Mouse (Mus musculus) kidney, postnatal 4 days (tissue): ENCODE data around the gene Ak1.

ENCODE experiments used
- DNase-seq, 2 experiments: peaks; one replicate each; pipeline ENCODE4 v3.0.0; 2021; ENCODE audit warnings: mixed read lengths in 2 of 2

Ak1 gene

DNA sequence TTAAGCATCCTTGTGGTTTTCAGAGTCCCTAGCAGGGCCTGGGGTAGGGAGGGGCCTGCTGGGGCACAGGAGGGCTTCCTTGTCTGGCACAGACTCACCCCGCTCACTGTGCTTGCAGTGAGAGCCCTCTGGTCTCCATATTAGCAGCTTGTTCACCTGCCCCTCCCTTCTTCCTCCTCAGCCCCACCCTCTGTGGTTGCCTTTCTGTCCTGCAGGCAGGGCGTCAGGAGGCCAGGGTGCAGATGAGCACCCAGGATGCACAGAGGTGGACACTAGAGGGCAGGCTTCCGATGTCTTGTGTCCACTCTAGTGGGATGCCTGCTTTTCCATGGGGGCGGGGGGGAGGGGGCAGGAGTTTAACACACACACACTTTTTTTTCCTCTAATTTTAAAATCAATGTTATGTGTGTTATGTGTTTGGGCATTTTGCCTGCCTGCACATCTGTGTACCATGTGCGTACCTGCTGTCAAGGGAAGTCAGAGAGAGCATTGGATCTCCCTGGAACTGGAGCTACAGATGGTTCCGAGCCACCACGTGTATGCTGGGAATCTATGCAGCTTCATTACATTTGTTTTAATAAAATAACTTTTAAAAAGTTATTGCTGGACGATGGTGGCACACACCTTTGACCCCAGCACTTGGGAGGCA lies 20.0 kb upstream of the Ak1 start:
- peak; percentile 65 to 72 for DNase-seq

DNA sequence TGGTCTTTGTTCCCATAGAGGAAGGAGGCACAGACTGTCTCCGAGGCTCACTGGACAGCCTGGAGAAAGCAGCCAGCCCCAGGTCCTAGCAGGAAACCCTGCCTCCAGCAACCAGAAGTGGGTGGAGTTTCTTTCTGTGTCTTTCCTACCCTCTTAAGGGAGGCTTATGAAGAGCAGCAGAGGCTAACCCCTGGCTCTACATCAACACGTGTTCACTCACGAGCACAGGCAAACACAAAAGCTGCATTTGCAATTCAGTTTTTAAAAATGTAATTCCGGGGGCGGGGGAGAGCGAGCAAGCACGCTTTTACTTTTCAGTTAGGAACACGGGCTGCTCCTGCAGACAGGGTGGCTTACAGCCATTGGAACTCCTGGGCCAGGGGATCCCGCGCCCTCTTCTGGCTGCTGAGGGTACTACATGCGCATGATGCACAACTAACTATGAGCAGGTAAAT lies 18.9 kb upstream of the Ak1 start:
- peak; percentile 95 to 96 for DNase-seq

DNA sequence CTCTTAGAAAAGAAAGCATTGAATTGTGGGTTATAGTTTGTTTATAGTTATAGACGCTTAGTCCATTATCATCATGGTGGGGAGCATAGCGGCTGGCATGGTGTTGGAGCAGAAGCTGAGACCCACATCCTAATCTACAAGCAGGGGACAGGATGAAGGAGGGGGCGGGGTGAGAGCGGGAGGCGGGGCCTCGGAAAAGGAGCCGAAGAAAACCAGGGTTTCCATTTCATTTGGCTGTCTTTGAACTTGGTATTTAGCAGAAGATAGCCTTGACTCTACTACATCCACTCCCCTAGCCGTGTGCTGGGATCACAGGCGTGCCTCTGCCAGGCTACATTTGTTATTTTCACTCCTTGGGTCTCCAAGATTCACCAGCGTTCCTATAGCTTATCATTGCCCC lies 16.9 kb upstream of the Ak1 start:
- DNase-seq = no peak

DNA sequence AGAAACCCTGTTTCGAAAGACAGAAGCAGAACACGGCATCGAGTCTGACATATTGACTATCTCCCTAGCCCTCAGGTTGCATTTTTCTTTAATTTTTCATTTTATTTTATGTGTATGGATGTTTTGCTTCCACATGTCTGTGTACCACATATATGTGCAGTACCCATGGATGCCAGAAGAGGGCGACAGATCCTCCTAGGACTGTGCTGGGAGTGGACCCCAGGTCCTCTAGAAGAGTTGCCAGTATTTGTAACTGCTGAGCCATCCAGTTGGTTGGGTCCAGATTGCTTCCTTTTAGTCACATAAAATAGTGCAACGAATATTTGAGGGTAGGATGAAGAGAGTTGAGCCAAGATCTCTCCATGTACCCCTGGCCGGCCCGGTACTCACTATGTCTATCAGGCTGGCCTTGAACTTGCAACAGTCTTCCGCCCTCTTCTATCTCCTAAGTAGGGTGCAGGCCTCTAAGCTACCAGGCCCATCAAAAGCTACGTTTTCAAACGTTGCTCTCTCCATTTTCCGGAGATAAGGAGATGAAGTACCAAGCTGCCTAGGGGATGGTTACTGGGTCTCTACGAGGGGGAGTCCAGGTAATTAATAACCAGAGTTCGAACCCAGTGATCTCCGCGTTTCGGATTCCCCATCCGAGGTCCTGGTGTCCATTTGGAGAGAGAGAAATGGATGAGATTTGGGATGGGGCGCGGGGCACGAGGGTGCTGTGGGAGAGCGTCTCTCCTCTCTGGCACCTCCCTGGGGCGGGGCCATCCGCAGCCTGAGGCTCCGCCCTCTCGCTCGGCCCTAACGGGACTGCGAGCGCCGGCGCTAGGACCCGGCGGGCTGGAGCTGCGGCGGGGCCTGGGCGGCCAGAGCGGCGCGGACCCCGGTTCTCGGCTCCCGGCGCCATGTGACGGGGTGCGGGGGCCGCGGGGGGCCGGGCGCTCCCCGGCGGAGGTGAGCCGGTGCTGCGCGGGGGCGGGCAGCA lies 15.1 kb upstream of the Ak1 start:
- peak; percentile 91 to 94 for DNase-seq

DNA sequence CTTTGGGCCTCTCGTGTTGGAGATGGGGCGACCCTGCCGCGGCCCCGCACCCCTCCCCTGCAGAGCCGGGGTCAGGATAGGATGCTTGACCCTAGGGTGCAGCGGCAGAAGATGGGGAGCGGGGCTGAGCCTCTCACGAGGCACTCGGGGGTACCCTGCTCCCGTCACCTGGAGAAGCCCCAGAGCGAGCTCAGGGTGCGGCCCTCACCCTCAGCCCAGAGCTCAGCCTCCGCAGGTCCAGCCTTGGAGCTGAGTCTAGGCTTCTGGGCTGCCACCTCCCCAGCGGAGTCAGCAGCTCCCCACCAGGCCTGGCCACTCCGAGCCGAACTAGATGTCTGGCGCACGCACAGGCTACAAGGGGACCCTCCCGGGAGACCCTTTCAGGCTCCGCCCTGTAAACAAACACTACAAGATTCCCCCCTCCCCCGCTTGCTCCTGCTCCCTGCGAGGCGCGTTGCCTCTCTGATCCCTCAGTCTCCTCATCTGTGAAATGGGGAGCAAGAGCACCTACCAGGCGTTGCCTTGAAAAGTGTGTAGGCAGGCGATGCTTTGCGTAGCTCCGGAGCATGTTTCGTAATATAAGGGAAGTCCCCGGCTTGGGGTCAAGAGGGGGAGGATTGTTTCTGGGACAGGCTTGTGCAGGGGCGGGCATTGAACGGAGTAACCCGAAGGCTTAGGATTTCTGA lies 14.2 kb upstream of the Ak1 start:
- DNase-seq = peak; percentile 63 to 72

DNA sequence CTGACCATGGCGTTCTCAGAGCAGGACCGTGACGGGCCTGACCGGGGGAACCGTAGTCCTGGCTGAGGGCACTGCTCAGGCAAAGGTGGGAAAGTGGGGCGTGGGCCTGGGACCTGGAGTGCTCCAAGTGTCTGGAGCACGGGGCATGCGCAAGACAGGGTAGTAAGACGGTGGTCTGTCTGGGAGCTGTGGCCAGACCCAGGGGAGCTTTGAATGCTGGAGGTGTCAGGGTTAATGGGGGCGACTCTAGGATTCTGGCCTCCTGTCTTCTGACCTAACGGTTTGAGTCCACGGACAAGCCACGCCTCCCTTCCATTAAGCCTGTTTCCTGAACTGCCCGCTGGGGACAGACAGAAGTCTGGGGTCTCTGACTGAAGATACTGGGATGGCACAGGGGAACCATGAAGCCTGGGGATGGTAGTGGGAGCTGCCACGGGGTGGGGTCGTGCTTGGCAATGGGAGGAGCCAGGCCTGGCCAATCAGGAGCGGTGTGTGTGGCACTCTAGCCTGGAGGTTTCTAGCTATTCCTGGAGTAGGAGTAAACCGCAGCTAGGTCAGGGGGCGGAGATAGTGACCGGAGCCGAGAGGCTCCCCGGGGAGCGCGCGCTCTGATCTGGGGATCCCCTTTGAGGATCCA lies 13.3 kb upstream of the Ak1 start:
- DNase-seq = peak; percentile 71 to 80

DNA sequence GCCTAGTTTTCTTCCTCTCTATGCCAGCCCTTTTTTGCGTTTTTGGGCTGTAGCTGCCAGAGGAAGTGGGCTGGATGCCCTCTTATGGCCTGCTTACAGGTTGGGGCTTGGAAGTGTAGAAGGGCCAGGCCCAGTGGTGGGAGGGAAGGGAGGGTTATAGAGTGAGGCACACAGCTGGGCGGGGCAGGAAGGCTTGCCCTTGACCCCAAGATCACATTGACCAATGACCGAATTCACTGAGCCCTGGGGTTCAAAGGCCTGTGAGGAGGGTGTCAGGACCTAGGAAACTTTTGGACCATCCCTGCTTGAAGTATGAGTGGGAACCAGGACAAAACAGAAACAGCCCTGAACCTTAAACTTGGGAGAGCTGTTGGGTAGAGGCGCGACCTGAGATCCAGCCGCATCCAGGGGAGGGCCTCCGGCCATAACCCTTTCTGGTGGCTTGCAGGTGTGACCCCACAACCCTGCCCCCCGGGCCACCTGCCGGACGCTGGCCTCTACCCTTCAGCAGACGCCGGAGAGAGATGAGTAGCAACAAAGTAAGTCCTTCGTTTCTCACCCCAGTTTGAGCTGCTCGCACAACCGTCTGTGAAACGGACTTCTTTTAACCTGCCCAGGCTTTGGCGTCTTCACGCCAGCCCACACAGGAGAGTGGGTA lies 12.7 kb upstream of the Ak1 start:
- no peak for DNase-seq

DNA sequence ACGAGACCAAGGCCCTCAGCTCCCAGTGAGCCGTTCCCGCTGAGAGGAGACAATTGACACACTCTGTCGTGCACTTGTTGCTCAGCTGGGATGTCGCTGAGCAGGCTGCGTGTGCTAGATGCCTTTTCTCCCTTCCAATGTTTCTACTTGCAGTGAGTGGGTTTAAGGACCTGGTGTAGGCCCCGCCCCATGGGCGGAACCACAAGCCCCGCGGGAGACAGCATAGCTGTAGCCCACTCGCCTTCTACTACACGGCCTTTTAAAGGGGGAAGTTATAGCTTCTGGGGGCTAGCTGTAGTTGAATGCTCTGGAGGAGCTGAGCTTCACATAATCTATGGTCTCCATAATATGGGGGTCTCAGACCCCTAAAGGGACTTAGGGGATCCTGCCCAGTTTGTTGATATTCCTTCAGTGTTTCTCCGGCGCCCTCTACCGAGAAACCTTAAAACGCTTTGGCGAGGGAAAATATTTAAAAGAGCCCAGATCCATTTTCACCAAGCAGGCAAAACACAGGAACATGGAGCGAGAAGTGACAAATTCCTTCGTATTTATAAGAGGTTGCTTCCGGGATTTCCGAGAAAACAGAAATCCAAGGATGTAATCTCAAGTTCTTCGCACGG lies 10.8 kb upstream of the Ak1 start:
- DNase-seq = peak; percentile 72 to 82

DNA sequence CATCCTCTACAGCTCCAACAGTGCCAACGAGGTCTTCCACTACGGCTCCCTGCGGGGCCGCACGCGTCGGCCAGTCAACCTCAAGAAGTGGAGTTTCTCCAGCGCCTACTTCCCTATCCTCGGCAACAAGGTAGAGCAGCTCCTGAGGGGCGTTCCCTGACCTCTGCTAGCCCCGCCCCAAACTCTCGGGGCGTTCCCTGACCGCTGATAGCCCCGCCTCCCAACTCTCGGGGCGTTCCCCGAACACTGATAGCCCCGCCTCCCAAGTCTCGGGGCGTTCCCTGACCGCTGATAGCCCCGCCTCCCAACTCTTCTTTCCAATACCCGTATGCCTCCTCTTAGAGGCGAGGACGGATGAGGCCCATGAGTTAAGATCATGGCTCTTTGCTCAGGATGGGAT lies 9.3 kb upstream of the Ak1 start:
- DNase-seq = no peak

DNA sequence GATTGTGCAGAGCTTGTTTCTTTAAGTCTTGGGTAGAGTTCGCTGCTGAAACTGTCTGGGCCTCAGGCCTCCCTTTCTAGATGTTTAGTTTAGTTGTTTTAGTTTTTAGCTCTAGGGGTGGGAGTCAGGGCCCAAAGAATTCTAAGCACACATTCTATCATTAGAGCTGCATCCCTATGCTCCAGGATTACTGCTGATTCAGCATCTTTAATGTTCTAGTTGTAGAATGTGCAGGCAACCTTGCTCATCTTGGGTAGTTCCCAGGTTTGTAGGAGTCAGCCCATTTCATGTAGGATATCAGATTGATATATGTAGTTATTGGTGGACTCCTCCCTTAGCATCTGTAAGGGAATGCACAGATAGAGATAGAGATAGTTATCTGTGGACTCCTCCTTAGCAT lies 4.4 kb upstream of the Ak1 start:
- DNase-seq = no peak

DNA sequence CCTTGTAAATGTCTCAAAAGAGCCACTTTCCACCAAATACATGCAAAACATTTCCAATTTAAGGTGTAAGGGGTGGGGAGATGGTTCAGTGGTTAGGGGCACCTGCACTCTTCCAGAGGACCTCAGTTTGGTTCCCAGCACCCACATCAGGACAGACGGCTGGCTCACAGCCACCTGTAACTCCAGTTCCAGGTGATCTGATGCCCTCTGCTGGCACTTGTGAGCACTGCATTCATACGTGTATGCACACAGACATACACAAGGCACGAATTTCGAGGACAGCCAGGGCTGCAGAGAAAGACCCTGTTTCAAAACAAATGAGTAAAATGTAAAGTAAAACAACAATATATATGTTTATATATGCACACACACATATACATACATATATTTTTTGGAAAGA lies 4.0 kb upstream of the Ak1 start:
- DNase-seq = peak in 1 of 2 experiments; percentile 56

DNA sequence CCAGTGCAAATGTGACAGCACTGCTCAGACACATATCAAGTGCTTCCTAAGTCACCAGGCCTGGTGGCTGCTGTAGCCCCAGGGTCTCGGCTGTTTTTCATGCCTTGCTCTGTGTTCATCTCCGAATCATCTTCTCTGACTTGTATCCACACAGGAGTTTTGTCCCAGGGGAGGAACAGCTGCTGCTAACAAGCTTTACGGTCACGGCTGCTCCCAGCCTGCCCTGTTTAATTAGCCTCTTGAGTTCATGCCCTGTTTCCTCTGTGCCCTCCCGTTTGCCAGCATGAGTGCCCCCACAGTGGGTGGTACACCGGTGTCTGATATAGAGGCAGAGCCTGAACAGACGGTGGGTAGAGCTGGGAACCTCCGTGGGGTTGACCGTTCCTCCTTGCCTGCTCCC lies 3.5 kb upstream of the Ak1 start:
- peak in 1 of 2 experiments; percentile 50 for DNase-seq

DNA sequence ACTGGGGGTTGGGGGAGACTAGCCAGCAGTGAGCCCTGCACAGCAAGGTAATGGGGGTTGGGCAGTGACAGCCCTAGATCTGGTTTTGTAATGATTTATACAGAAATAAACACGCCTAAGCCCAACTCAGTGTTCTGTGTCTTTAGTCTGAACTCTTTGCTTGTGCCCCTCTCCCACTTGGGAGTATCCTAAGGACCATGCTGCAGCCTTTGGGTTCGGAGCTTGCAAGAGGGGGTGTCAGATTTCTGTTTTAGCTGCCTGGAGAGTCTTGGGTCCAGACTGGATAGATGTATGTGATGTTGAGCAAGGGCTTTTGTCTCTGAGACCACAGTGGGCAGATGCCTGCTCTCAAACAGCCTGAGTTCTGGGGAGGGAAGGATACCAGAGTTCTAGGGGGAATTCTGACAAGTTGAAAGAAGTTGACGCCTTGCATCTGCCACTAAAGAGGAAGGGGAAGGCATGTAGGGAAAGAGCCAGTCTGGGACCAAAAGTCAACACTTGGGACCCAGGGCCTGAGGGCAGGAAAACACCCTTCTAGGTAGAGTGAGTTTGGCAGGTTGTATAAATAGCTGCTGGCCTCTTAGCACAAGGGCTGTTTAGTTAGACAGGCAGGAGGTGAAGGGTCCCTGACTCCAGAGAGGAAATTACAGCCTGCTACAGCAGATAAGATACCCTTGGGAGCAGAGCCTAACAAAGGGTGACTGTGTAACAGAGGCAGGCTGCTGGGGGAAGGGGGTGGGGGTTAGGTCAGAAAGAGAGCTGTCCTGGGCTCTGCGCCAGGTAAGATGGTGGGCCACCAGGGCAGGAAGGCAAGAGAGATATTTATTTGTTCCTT lies 659 bp upstream of the Ak1 start:
- DNase-seq = peak; percentile 77 to 86

DNA sequence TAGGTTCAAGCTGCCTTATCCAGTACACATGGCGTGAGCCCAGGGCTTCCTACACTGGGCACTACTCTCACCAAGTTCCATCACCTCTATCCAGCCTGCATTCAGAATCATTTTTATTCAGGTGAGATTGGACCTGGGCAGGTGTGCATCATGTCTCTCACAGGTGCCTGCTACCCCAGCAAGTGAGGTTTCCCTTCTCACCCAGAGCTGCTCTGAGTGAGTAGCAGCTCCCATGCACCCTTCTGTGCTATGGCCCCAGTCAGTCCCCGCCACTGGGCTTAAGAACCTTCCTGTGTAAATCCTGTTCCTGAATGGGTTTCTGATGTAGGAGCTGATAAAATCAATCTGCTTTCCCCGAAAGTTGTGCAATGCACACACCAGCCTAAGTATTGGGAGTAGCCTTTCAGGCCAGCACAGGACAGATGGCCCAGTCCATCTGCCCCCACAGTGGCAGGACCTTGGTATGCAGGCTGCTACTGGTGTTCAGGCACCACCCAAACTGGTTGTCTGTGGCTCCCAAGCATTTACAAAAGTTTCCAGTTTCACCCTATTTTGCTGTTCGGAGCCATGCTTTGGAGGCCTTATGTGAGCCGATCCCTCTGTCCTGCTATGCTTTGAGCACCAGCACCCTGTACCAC lies 2.7 kb downstream of the Ak1 start:
- DNase-seq = no peak

DNA sequence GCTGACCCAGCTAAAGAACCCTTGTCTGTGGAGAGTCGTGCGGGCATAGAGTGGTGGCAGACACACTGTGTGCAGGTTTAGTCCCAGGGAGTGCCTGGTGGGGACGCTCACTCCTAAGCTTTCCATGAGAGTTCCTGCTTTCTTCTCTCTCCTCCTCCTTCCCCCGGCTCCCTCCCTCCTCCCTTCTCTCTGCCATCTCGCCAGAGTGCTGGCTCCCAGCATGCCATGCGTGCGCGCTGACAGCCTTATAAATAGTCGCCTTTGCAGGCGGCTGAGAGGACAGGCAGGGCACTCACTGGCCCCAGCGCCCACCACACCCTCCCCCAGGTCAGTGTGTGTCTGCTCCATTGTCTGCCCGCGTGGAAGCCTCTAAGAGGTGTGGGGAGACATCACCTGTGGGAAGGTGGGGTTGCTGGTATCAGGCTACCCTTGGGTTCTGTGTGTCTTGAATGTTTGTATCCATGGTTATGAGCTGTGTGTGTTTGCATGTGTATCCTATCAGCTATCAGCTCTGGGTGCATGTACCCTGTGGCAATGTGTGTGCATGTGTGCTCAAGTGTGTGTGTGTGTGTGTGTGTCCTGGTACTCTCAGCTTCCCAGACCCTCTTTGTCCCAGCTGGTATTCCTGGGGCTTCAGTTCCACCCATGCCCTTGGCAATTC lies 3.8 kb downstream of the Ak1 start:
- DNase-seq = peak; percentile 79 to 87

DNA sequence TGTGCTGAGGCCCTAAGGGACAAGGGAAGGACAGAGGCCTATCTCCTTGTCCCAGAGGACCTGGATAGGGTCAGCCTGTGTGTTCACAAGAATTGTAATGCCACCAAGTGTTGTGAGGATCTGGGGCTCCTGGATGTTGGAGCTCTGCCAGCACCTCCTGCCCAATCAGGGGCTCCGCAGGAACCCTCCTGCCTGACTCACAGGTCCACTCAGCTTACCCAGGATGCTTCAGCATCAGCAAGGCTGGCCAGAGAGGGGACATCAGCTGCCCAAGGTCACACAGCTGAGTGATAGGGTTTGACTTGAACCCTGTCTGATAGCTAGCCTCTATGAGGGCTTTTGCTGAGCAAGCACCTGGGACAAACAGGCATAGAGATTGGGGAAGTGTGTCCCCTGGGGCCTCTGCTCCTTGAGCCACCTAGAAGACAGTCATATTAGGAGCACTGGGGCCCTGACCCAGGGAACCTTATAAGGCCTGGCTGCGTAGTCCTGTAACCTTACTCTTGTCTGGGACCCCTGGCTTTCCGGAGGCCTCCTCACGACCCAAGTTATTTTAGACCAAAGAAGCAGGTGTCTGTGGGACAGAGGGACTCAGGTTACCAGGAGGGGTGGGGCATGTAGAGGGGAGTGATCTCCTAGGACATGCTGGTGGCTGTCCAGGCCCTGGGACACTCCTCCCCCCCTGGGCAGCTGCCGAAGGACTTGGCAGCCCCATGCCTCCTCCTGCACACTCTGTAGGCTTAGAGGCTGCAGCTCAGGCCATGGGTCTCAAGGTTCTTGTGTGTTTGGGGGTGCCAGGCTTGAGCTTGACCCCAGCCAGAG lies 4.5 kb downstream of the Ak1 start:
- DNase-seq = peak in 1 of 2 experiments; percentile 55

DNA sequence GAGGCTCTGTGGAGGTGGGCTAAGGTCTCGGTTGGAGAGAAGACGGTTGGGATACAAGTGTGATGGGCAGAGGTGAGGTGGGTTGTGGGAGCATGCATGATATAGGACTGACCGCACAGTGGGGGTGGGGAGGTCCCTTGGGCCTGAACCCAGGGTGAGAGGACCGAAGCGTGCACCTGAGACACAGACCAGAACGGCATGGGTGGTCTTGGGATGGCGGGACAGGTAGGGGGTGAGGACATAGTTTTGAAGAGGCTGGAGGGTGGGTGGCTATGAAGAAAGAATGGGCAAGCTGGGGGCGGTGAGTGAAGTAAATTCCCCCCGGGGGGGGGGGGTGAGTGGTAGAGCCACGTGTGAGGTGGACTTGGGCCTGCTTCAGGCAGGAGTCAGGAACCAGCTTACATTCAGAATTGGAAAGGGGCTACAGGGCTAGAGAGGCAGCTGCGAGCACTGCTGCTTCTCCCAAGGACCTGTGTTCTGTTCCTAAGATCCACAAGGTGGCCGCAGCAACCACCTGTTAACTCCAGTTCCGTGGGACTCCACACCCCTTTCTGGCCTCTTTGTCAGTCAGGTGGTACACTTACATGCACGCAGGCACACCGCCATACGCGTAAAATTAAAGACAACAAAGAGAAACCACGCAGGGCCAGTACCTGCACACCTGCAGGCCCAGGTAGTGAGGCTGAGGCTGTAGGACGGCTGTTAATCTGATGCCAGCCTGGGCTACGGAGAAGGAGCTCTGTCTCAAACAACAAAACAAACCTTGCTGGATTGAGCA lies 5.9 kb downstream of the Ak1 start:
- no peak for DNase-seq

DNA sequence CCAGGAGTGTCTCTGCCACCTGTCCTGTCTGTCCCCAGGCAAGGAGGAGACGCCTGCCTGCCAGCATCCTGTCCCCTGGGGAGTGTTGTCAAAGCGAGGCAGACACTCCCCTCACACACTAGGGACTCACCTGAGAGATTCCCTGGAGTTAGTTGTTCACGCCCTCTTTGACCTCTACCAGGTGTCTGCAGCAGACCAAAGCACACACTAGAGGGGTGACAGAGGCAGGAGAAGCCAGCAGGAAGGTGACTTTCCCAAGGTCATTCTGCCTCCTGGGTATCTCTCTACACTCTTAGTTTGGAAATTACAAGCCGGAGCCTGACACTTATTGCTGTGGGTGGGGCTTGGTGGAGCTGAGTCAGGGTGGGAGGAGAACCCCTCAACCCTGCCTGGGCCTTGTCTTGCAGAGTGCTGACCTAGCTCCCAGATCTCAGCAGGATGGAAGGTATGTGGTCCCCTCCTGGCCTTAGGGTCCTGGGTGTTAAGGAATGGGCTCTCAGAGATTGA lies 6.5 kb downstream of the Ak1 start:
- DNase-seq = no peak
